Mouse (Mus musculus) retina, postnatal 7 days (tissue): ENCODE measurements around the gene Arcn1.
A peak's percentile ranks its signal among the peaks of the same experiment; 100 is the strongest.
"Not testable (repeated sequence)": the region's sequence is repeated elsewhere in the genome, so short reads cannot be mapped to it uniquely, and the experiment has no call there.

Experiments
- DNase-seq: peaks from one replicate; pipeline ENCODE4 v3.0.0-alpha.2; 2012; ENCODE audit warnings: low read depth, low spot score

The Arcn1 gene

GRCm38 (mm10) chr9:44767101-44768028, at the start of gene Arcn1, which contains the start of gene Ift46:
Gene Arcn1 (minus strand): TSS chr9:44767845.
Gene Ift46 (plus strand): TSS chr9:44767908.
- peak; percentile 82 for DNase-seq

GRCm38 (mm10) chr9:44814179-44814578, 46.5 kb upstream of the Arcn1 start:
- no peak for DNase-seq

- no peak for DNase-seq
These were observed 42.7 kb upstream of the Arcn1 start for GRCm38 (mm10) chr9:44810316-44810715.

- DNase-seq, result no peak
These were observed 40.1 kb upstream of the Arcn1 start for GRCm38 (mm10) chr9:44807778-44808177.

- no peak for DNase-seq
These were observed 39.5 kb upstream of the Arcn1 start for GRCm38 (mm10) chr9:44807141-44807540.

GRCm38 (mm10) chr9:44805536-44805935, 37.9 kb upstream of the Arcn1 start:
- no peak for DNase-seq

GRCm38 (mm10) chr9:44804678-44805077, 37.0 kb upstream of the Arcn1 start:
- DNase-seq, result no peak

GRCm38 (mm10) chr9:44802808-44803450, 35.3 kb upstream of the Arcn1 start, which contains the start of gene Ttc36:
Gene Ttc36 (minus strand): TSS chr9:44803072.
- DNase-seq, result no peak

- no peak for DNase-seq
These were observed 34.0 kb upstream of the Arcn1 start for GRCm38 (mm10) chr9:44801669-44802068.

- DNase-seq, result no peak
These were observed 32.3 kb upstream of the Arcn1 start for GRCm38 (mm10) chr9:44799958-44800324.

- peak; percentile 59 for DNase-seq
These were observed 31.7 kb upstream of the Arcn1 start, which contains the start of gene Tmem25 for GRCm38 (mm10) chr9:44799102-44799957. Gene Tmem25 (minus strand): TSS chr9:44799307.

- no peak for DNase-seq
These were observed 30.7 kb upstream of the Arcn1 start for GRCm38 (mm10) chr9:44798298-44798697.

- DNase-seq, result no peak
These were observed 25.2 kb upstream of the Arcn1 start for GRCm38 (mm10) chr9:44792842-44793241.

GRCm38 (mm10) chr9:44772750-44773651, 5.4 kb upstream of the Arcn1 start:
- DNase-seq, result peak; percentile 92

- DNase-seq, result no peak
These were observed 4.7 kb upstream of the Arcn1 start for GRCm38 (mm10) chr9:44772392-44772749.

- DNase-seq, result no peak
These were observed 3.7 kb upstream of the Arcn1 start for GRCm38 (mm10) chr9:44771376-44771775.

GRCm38 (mm10) chr9:44768029-44768394, 367 bp upstream of the Arcn1 start:
- not testable (repeated sequence) for DNase-seq

- no peak for DNase-seq
These were observed 6.8 kb downstream of the Arcn1 start for GRCm38 (mm10) chr9:44760873-44761272.

GRCm38 (mm10) chr9:44748473-44748872, 19.2 kb downstream of the Arcn1 start:
- DNase-seq, result no peak

- DNase-seq, result no peak
These were observed 20.3 kb downstream of the Arcn1 start for GRCm38 (mm10) chr9:44747341-44747740.

- DNase-seq, result no peak
These were observed 21.0 kb downstream of the Arcn1 start for GRCm38 (mm10) chr9:44746666-44747065.
